Mouse (Mus musculus): Measurements from ENCODE around the gene Olfr875.
"Not testable (repeated sequence)": the region's sequence is repeated elsewhere in the genome, so short reads cannot be mapped to it uniquely, and the experiment has no call there.

The Olfr875 gene

GRCm38 (mm10) chr9:37771759-37772158 lies at the start of gene Olfr875:
Olfr875 (plus strand) TSS chr9:37771857.
- no peak for DNase-seq (ENCODE audit: low spot score)

- no peak for DNase-seq (ENCODE audit: low spot score)
Measured at GRCm38 (mm10) chr9:37734310-37734709, 37.3 kb upstream of the Olfr875 start.

DNA sequence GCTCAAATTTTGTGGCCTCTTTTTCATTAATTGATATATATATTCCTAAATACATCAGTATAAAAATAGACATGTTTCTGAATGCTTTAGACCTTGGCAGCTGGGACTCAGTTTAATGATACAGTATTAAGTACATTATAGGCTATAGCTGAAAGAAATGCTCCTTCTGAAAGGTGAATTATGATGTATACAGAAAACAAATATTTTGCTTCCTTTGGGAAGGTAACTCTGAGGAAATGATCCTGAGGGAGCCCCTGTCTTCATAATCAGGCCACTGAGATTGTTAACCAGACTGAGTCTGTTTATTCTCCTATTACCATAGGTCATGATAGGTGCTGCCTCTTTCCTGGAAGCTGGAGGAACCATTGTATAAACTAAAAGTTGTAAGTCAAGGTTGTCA lies 26.9 kb upstream of the Olfr875 start, which contains the start of gene Olfr874:
Olfr874 (plus strand) TSS at position 301 of the 400 bp plus-strand sequence.
- no peak for DNase-seq (ENCODE audit: low spot score)

DNA sequence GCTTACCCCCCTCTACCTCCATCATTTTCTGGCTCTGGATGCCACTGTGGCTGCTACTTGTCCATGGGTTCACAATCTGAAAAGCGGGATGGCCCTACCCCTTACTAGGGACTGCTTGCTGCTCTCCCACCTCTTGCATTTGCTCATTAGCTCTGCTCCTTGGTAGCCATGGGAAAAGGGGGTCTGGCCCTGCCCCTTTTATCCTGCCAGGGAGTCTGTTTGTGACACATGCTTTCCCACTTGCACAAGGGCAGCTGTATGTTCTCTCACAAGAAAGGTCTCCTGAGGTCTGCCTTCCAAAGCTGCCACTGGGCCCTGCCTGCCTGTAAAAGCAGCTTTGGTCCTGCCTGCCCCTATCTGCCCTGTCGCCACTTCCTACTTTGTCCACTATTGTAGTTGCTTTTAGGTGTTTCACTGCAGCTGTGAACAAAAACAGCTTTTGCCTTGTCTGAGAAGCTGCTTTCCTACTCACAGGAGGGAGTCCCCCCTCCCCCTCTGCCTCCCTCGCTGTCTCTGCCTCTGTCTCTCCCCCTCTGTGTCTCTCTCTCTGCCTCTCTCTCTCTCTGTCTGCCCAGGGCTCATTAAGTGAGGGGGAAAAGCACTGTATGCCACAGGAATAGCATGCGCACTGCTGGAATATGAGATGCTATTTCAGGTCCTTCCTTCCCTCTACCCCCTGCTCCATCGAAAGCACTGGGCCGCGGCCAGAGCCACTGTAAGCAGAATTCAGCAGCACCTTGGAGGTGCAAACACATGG lies 21.2 kb upstream of the Olfr875 start:
- no peak for DNase-seq (ENCODE audit: low spot score)

DNA sequence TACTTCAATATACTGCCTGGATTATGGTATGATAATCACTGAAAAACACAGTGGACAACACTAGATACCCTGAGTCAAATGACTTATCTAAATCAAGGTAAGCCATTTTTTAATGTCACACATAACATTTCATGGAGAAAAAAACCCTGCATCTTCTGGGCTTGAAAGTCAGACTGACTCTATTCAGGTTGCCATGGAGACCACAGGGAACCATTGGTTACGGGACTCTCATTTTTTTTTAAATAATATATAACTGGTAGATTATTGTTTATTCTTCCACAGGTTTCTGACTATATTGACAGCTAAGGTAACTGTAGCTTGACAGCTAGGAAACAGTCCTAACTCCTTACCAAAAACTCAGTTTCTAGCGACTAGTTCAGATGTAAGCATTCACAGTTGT lies 20.2 kb upstream of the Olfr875 start:
- no peak for DNase-seq (ENCODE audit: low spot score)

- no peak for DNase-seq (ENCODE audit: low spot score)
Measured at GRCm38 (mm10) chr9:37752006-37752405, 19.7 kb upstream of the Olfr875 start.

GRCm38 (mm10) chr9:37761728-37762127 lies 9.9 kb upstream of the Olfr875 start:
- DNase-seq (ENCODE audit: low spot score) = no peak

DNA sequence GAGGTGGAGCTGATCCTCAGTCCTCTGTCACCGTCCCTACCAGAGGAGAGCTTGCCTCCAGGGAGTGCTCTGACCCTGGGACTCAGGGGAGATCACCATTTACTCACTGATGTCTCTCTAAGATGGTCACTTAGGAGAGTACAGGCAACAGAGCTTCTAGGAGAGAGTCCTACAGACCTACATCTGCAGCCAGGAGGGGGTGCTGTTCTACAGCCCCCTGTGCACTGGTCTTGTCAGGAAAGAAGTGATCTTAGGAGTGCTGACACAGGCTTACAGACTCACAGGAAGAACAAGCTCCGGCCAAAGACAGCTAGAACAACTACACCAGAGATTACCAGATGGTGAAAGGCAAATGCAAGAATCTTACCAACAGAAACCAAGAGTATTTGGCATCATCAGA lies 9.1 kb upstream of the Olfr875 start:
- no peak for DNase-seq (ENCODE audit: low spot score)

DNA sequence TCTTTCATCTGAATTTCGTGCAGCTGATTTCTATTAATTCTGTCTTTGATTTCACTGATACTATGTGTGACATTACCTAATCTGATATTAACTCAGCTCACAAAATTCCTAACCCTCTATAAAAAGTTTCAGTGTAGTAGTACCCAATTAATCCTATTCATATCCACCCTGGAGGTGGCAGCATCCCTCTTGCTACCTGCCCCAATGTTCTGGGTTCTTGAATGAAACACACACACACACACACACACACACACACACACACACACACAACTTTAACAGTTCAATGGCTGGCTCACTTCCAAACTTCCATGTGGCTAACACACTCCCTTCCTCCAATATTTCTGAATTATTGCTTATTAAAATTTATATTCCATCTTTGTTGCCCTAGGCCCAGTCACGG lies 996 bp upstream of the Olfr875 start:
- no peak for DNase-seq (ENCODE audit: low spot score)

GRCm38 (mm10) chr9:37782766-37783260 lies 11.2 kb downstream of the Olfr875 start:
- peak; percentile 34 for DNase-seq (ENCODE audit: low spot score)

DNA sequence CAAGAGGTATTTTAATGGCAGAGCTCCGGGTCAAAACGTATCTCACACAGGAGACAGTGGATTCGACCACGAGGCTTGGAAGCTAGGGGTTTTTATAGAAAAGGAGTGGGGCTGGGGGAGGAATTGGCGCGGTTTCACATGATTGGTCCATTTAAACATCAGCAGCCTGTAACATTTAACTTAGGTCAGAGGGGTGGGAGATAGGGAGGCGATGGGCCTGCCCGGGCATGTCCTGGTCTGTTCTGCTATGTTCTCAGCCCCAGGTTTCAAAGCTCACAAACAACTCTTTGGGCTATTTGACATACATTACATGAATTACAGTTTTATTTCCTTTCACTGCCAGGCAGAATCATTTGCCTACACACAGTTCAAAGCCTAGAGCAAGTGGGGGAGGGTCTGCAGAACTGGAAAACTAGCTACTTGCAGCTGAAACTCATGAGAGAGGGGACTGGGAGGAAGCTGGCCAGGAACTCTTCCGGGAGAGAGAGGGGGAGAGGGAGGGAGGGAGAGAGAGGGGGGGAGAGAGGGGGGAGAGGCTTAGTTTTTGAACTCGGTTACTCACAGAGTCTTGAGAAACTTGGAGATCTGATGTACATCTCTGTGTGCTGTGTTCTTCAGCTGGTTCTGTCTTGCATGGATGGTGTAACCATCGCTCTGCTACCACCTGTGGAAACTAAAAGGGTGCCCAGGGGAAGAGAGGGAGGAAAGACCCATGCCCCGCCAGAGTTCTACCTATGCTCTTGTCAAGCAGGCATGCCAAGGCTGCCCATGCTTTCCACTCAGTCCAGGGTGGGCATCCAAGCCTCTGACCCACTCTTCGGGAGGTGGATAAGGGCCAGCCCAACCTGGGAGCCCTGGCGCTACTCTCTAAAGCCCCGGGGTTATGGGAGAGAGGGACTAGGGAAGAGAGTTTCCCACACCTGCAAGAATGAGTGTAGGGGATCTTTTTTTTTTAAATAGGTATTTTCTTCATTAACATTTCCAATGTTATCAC lies 12.0 kb downstream of the Olfr875 start:
- not testable (repeated sequence) for DNase-seq (ENCODE audit: low spot score)

- DNase-seq (ENCODE audit: low spot score) = no peak
Measured at GRCm38 (mm10) chr9:37786411-37786810, 14.8 kb downstream of the Olfr875 start.

GRCm38 (mm10) chr9:37802055-37802454 lies 30.4 kb downstream of the Olfr875 start:
- DNase-seq (ENCODE audit: low spot score) = no peak

DNA sequence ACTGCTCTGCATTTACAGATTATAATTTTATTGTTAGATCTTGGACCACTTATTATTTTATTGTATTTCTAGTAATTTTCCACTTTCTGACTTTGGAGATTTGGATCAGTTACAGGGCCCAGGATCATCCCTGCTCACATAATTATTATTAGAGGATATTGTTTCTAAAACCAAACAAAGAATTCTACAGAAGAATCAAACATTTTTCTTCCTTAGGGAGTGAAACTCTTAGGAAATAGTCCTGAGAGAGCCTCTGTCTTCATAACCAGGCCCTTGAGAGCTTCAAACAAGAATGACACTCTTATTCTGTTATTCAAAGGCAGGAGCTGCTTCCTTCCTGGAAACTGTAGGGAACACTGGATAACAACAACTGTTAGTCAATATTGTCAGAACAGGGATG lies 31.1 kb downstream of the Olfr875 start, which contains the start of gene Olfr876:
Olfr876 (plus strand) TSS at position 301 of the 400 bp plus-strand sequence.
- DNase-seq (ENCODE audit: low spot score) = no peak

GRCm38 (mm10) chr9:37807235-37807634 lies 35.6 kb downstream of the Olfr875 start:
- no peak for DNase-seq (ENCODE audit: low spot score)

- DNase-seq (ENCODE audit: low spot score) = no peak
Measured at GRCm38 (mm10) chr9:37808456-37808855, 36.8 kb downstream of the Olfr875 start.

GRCm38 (mm10) chr9:37808976-37809375 lies 37.3 kb downstream of the Olfr875 start:
- DNase-seq (ENCODE audit: low spot score) = no peak

GRCm38 (mm10) chr9:37814696-37815095 lies 43.0 kb downstream of the Olfr875 start:
- no peak for DNase-seq (ENCODE audit: low spot score)
